8 mouse cellular contexts compared by ENCODE assay signal in the genomic region with DNA sequence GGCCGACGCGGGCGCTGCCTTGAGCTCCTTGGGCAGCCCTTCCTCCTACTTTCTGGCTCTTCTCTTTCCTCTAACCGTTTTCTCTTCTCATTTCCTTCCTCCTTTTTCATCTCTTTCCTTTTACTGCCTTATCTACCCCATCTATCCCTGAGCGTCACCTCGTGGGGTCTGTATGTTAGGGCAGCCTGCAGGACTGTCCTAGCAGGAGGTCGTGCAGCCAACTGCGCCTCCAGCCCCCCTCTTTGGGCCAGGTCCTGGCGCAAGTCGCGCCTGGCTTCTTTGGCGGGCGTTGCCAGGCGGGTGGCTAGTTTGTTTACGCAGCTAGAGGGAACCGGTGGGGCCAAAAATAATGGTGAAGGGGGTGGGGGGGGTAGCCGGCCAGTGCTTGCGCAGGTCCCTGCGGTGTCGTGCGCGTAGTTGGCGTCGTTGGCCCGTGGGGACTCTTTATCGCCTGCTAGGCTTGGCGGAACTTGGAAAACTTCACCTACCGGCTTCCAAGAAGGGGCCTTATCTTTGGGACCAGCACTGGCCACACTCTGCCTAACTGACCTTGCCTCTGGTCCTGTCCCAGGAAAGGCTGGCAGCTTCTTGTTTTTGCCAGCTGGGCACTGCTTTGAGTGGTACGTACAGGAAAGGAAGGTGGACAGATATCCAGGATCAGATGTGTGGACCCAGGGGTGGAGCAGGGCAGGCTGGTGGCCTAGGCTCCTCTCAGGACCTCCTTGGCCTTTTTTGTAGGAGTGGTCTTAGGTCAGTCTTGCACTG. TPM values are rescaled to one million over a fixed set of nuclear protein-coding genes. Genes with fewer than 3 reads are reported as not detected.
A peak's percentile ranks its signal among the peaks of the same experiment; 100 is the strongest.
DNase-seq lines count a peak whose midpoint lies in the region; ATAC-seq and TF ChIP-seq lines count a peak whose summit lies in the region.

No protein-coding gene starts in this region.

- H3K4me1 ChIP-seq in E14TG2a.4 (replicated peaks; ENCODE audit: low read depth, low read length), result peaks cover 67% of the 10 kb centered on the region
- peaks cover 33% of the 10 kb centered on the region for H3K4me1 ChIP-seq in embryonic facial prominence, embryonic 12.5 days
- H3K4me1 ChIP-seq in heart, embryonic 11.5 days (ENCODE audit: control insufficient read depth, insufficient read depth, low read length), result peaks cover 24% of the 10 kb centered on the region

- 4% methylated on average over 30 of the region's 30 CpGs for WGBS in embryonic facial prominence, embryonic 12.5 days
- WGBS in heart, embryonic 11.5 days (ENCODE audit: insufficient replicate concordance), result 3% methylated on average over 30 of the region's 30 CpGs

- H3K9me3 ChIP-seq in E14TG2a.4 (ENCODE audit: low read length), result no peaks in the 10 kb centered on the region
- no peaks in the 10 kb centered on the region for H3K9me3 ChIP-seq in embryonic facial prominence, embryonic 12.5 days
- no peaks in the 10 kb centered on the region for H3K9me3 ChIP-seq in heart, embryonic 11.5 days (replicated peaks; ENCODE audit: control insufficient read depth, low read length)

- TF ChIP-seq CTCF in E14TG2a.4 (conservative IDR thresholded peaks at IDR 0.05; ENCODE audit: low read length), result no peak

- H3K27me3 ChIP-seq in E14TG2a.4 (ENCODE audit: insufficient read depth, low read length), result no peaks in the 10 kb centered on the region
- no peaks in the 10 kb centered on the region for H3K27me3 ChIP-seq in embryonic facial prominence, embryonic 12.5 days
- no peaks in the 10 kb centered on the region for H3K27me3 ChIP-seq in heart, embryonic 11.5 days (ENCODE audit: control insufficient read depth, insufficient read depth, low read length)

- peak overlapping the region; percentile 100 for H3K4me3 ChIP-seq in E14TG2a.4 (replicated peaks; ENCODE audit: low read length)
- peak overlapping the region; percentile 67 for H3K4me3 ChIP-seq in embryonic facial prominence, embryonic 12.5 days
- H3K4me3 ChIP-seq in heart, embryonic 11.5 days (ENCODE audit: low read depth, low read length), result peak overlapping the region; percentile 94

- peak overlapping the region; percentile 86 for H3K9ac ChIP-seq in embryonic facial prominence, embryonic 12.5 days
- peak overlapping the region; percentile 94 for H3K9ac ChIP-seq in heart, embryonic 11.5 days (ENCODE audit: low read depth, low read length)

- peaks cover 56% of the 10 kb centered on the region for H3K36me3 ChIP-seq in E14TG2a.4 (ENCODE audit: insufficient read depth, low read length)
- H3K36me3 ChIP-seq in embryonic facial prominence, embryonic 12.5 days, result peaks cover 41% of the 10 kb centered on the region
- peaks cover 7% of the 10 kb centered on the region; the same call in 1 of the 2 replicates for H3K36me3 ChIP-seq in heart, embryonic 11.5 days (ENCODE audit: control insufficient read depth, insufficient read depth, low read length)

- H3K4me2 ChIP-seq in embryonic facial prominence, embryonic 12.5 days (replicated peaks), result peak overlapping the region; percentile 92
- H3K4me2 ChIP-seq in heart, embryonic 11.5 days, result peak overlapping the region; percentile 96

- H3K27ac ChIP-seq in embryonic facial prominence, embryonic 12.5 days, result peak overlapping the region; percentile 54
- peak overlapping the region; percentile 73 for H3K27ac ChIP-seq in heart, embryonic 11.5 days (ENCODE audit: low read depth, low read length)

- ATAC-seq in embryonic facial prominence, embryonic 12.5 days (ENCODE audit: insufficient number of reproducible peaks, insufficient read depth, low FRiP score, low TSS enrichment), result no peak
- no peak for ATAC-seq in heart, embryonic 11.5 days (replicated peaks; ENCODE audit: insufficient number of reproducible peaks, low FRiP score, low TSS enrichment)
- ATAC-seq in megakaryocyte progenitor cell, adult 5-6 weeks (replicated peaks; ENCODE audit: poor library complexity), result peak; percentile 15

- peak; percentile 56 for DNase-seq in 3134 (ENCODE audit: extremely low read depth, insufficient read length, low spot score)
- peak; percentile 63 for DNase-seq in kidney, postnatal 10 days
- DNase-seq in T-cell, adult 2 months (ENCODE audit: low spot score), result no peak
- no peak for DNase-seq in layer of hippocampus, adult 11-12 months (ENCODE audit: low spot score)

RNA-seq across cellular contexts. Expression of a gene that starts 1.5 kb away (rescaled TPM):
- 17.2 and 18.5 TPM in 2 replicates for polyA plus RNA-seq in embryonic facial prominence, embryonic 12.5 days (2016; fragmentation: Nextera tagmentation; extraction: Ambion mirVana)
- 16.5 and 20.0 TPM in 2 replicates for polyA plus RNA-seq in heart, embryonic 11.5 days (2014; fragmentation: Nextera tagmentation; extraction: Ambion mirVana)
- 71.7 and 81.1 TPM in 2 replicates for total RNA-seq in megakaryocyte progenitor cell, adult 5-6 weeks (2015)
- 159 and 172 TPM in 2 replicates for total RNA-seq in megakaryocyte progenitor cell, adult 5-6 weeks (2017)

RNA-seq across cellular contexts. Expression of a gene that starts 11.7 kb away (rescaled TPM):
- polyA plus RNA-seq in embryonic facial prominence, embryonic 12.5 days (2016; fragmentation: Nextera tagmentation; extraction: Ambion mirVana), result 15.2 and 16.1 TPM in 2 replicates
- 8.4 and 9.6 TPM in 2 replicates for polyA plus RNA-seq in heart, embryonic 11.5 days (2014; fragmentation: Nextera tagmentation; extraction: Ambion mirVana)
- total RNA-seq in megakaryocyte progenitor cell, adult 5-6 weeks (2015), result 16.9 and 19.5 TPM in 2 replicates
- 19.1 and 24.0 TPM in 2 replicates for total RNA-seq in megakaryocyte progenitor cell, adult 5-6 weeks (2017)

RNA-seq across cellular contexts. Expression of a gene that starts 21.3 kb away (rescaled TPM):
- 457 and 481 TPM in 2 replicates for polyA plus RNA-seq in embryonic facial prominence, embryonic 12.5 days (2016; fragmentation: Nextera tagmentation; extraction: Ambion mirVana)
- polyA plus RNA-seq in heart, embryonic 11.5 days (2014; fragmentation: Nextera tagmentation; extraction: Ambion mirVana), result 772 and 785 TPM in 2 replicates
- total RNA-seq in megakaryocyte progenitor cell, adult 5-6 weeks (2015), result 187 and 199 TPM in 2 replicates
- total RNA-seq in megakaryocyte progenitor cell, adult 5-6 weeks (2017), result 37.6 and 39.3 TPM in 2 replicates

RNA-seq across cellular contexts. Expression of a gene that starts 23.5 kb away (rescaled TPM):
- 8.4 and 8.5 TPM in 2 replicates for polyA plus RNA-seq in embryonic facial prominence, embryonic 12.5 days (2016; fragmentation: Nextera tagmentation; extraction: Ambion mirVana)
- 2.5 and 2.7 TPM in 2 replicates for polyA plus RNA-seq in heart, embryonic 11.5 days (2014; fragmentation: Nextera tagmentation; extraction: Ambion mirVana)
- total RNA-seq in megakaryocyte progenitor cell, adult 5-6 weeks (2015), result 3.8 and 4.8 TPM in 2 replicates
- total RNA-seq in megakaryocyte progenitor cell, adult 5-6 weeks (2017), result 2.0 and 2.2 TPM in 2 replicates

RNA-seq across cellular contexts. Expression of a gene that starts 31.0 kb away (rescaled TPM):
- polyA plus RNA-seq in embryonic facial prominence, embryonic 12.5 days (2016; fragmentation: Nextera tagmentation; extraction: Ambion mirVana), result 33.4 and 35.1 TPM in 2 replicates
- 29.5 and 31.9 TPM in 2 replicates for polyA plus RNA-seq in heart, embryonic 11.5 days (2014; fragmentation: Nextera tagmentation; extraction: Ambion mirVana)
- 21.4 and 22.2 TPM in 2 replicates for total RNA-seq in megakaryocyte progenitor cell, adult 5-6 weeks (2015)
- total RNA-seq in megakaryocyte progenitor cell, adult 5-6 weeks (2017), result 12.7 and 17.9 TPM in 2 replicates

Comparison
In these comparisons a context has a peak if more than half of its experiments do, and no peak if none do; other contexts are left out.
1. DNase-seq: peak in 3134 (single experiment) and kidney, postnatal 10 days (single experiment); none in T-cell, adult 2 months (single experiment) and layer of hippocampus, adult 11-12 months (single experiment).
2. Peak in every context shown above with its lines, with median percentiles within 50 percentile points of each other: H3K4me3 ChIP-seq.